9 mouse cellular contexts compared by ENCODE assay signal in genomic region chr2:181384919-181385391, GRCm38 (mm10). TPM values are rescaled to one million over a fixed set of nuclear protein-coding genes. Genes with fewer than 3 reads are reported as not detected.
DNase-seq lines count a peak whose midpoint lies in the region; ATAC-seq and TF ChIP-seq lines count a peak whose summit lies in the region.
"Had no signal": no experiment of that assay in that cellular context is flagged by ENCODE, and none has a peak within 500 bp of the region (broad histone marks: within the 10 kb centered on the region; RNA-seq: fewer than 3 reads in every experiment).

No protein-coding gene starts in this region.

- no peak overlapping the region for H3K4me2 ChIP-seq in forebrain, embryonic 16.5 days (ENCODE audit: low read length)
- no peak overlapping the region for H3K4me2 ChIP-seq in forebrain, embryonic 11.5 days (ENCODE audit: low read depth, low read length, severe bottlenecking)
- no peak overlapping the region for H3K4me2 ChIP-seq in midbrain, postnatal 0 days (ENCODE audit: low read depth, low read length, poor library complexity, severe bottlenecking)

- no peak overlapping the region for H3K4me3 ChIP-seq in forebrain, embryonic 16.5 days (replicated peaks; ENCODE audit: low read length)
- H3K4me3 ChIP-seq in forebrain, embryonic 11.5 days (ENCODE audit: low read depth, low read length) = no peak overlapping the region
- H3K4me3 ChIP-seq in midbrain, postnatal 0 days (ENCODE audit: low read depth, low read length) = no peak overlapping the region

- no peaks in the 10 kb centered on the region for H3K9me3 ChIP-seq in forebrain, embryonic 16.5 days (ENCODE audit: control insufficient read depth, low read length)
- H3K9me3 ChIP-seq in forebrain, embryonic 11.5 days (ENCODE audit: control insufficient read depth, low read length) = no peaks in the 10 kb centered on the region
- no peaks in the 10 kb centered on the region for H3K9me3 ChIP-seq in midbrain, postnatal 0 days (ENCODE audit: low read length)

- peak; percentile 52; the same call in 1 of the 2 replicates for ATAC-seq in forebrain, embryonic 16.5 days
- no peak; the same call in 1 of the 2 replicates for ATAC-seq in forebrain, embryonic 11.5 days (replicated peaks; ENCODE audit: low FRiP score)
- peak; percentile 56 for ATAC-seq in midbrain, postnatal 0 days (ENCODE audit: low FRiP score)

- no peak overlapping the region for H3K9ac ChIP-seq in forebrain, embryonic 16.5 days (replicated peaks; ENCODE audit: low read depth, low read length)
- H3K9ac ChIP-seq in forebrain, embryonic 11.5 days (ENCODE audit: low read length) = no peak overlapping the region
- no peak overlapping the region for H3K9ac ChIP-seq in midbrain, postnatal 0 days (replicated peaks; ENCODE audit: low read length, poor library complexity, severe bottlenecking)

- no peaks in the 10 kb centered on the region for H3K4me1 ChIP-seq in forebrain, embryonic 16.5 days (replicated peaks; ENCODE audit: control insufficient read depth, insufficient read depth, low read length)
- no peaks in the 10 kb centered on the region for H3K4me1 ChIP-seq in forebrain, embryonic 11.5 days (replicated peaks; ENCODE audit: control insufficient read depth, insufficient read depth, low read length)
- H3K4me1 ChIP-seq in midbrain, postnatal 0 days (ENCODE audit: insufficient read depth, low read length) = no peaks in the 10 kb centered on the region

- TF ChIP-seq CTCF in midbrain, postnatal 0 days (IDR thresholded peaks at IDR 0.05) = no peak

- H3K27ac ChIP-seq in forebrain, embryonic 16.5 days (ENCODE audit: low read length) = no peak overlapping the region
- H3K27ac ChIP-seq in forebrain, embryonic 11.5 days (ENCODE audit: low read depth, low read length) = no peak overlapping the region
- H3K27ac ChIP-seq in midbrain, postnatal 0 days (ENCODE audit: low read depth, low read length) = no peak overlapping the region

- H3K27me3 ChIP-seq in forebrain, embryonic 16.5 days (replicated peaks; ENCODE audit: control insufficient read depth, insufficient read depth, low read length) = no peaks in the 10 kb centered on the region
- H3K27me3 ChIP-seq in forebrain, embryonic 11.5 days (ENCODE audit: control insufficient read depth, insufficient read depth, low read length) = no peaks in the 10 kb centered on the region
- no peaks in the 10 kb centered on the region for H3K27me3 ChIP-seq in midbrain, postnatal 0 days (ENCODE audit: insufficient read depth, low read length)
- H3K27me3 ChIP-seq: CH12.LX had no signal

- DNase-seq in forebrain, embryonic 11.5 days (ENCODE audit: low spot score) = no peak
- peak; percentile 39 for DNase-seq in urinary bladder, postnatal 14 days (ENCODE audit: low spot score)
- DNase-seq in urinary bladder, adult 18-20 months (ENCODE audit: low spot score in 2 of 2) = no peak
- peak; percentile 82 for DNase-seq in heart, postnatal 4 days
- peak; percentile 84 for DNase-seq in midbrain, postnatal 0 days (ENCODE audit: low spot score)
- no peak for DNase-seq in thymus, adult 18-20 months
- DNase-seq in embryo, embryonic 10 days (ENCODE audit: low spot score) = no peak

- WGBS in forebrain, embryonic 16.5 days = 67% methylated on average over 4 of the region's 4 CpGs
- WGBS in forebrain, embryonic 11.5 days = 87% methylated on average over 4 of the region's 4 CpGs
- WGBS in midbrain, postnatal 0 days = 78% methylated on average over 4 of the region's 4 CpGs

- peaks cover 16% of the 10 kb centered on the region for H3K36me3 ChIP-seq in forebrain, embryonic 16.5 days (ENCODE audit: control insufficient read depth, insufficient read depth)
- peaks cover 4% of the 10 kb centered on the region for H3K36me3 ChIP-seq in forebrain, embryonic 11.5 days (ENCODE audit: control insufficient read depth, insufficient read depth, low read length)
- peaks cover 40% of the 10 kb centered on the region for H3K36me3 ChIP-seq in midbrain, postnatal 0 days (ENCODE audit: insufficient read depth, low read length)

RNA-seq across cellular contexts. Expression of gene Lime1, which starts 5.1 kb away (rescaled TPM):
- 52.1 and 61.1 TPM in 2 replicates for polyA plus RNA-seq in forebrain, embryonic 16.5 days (2015; fragmentation: Nextera tagmentation; extraction: Ambion mirVana)
- polyA plus RNA-seq in forebrain, embryonic 11.5 days (2014; fragmentation: Nextera tagmentation; extraction: Ambion mirVana) = 26.2 and 32.7 TPM in 2 replicates
- 1 to 10 TPM; 8.8 to 8.9 TPM for total RNA-seq in heart, postnatal 4 days (2021)
- total RNA-seq in midbrain, postnatal 0 days (2014; rRNA removed) = 36.4 and 44.8 TPM in 2 replicates
- 30.3 and 32.4 TPM in 2 replicates for polyA plus RNA-seq in midbrain, postnatal 0 days (2015; fragmentation: Nextera tagmentation; extraction: Ambion mirVana)

RNA-seq across cellular contexts. Expression of gene Arfrp1, which starts 19.8 kb away (rescaled TPM):
- polyA plus RNA-seq in forebrain, embryonic 16.5 days (2015; fragmentation: Nextera tagmentation; extraction: Ambion mirVana) = 93.7 and 107 TPM in 2 replicates
- 64.5 and 77.0 TPM in 2 replicates for polyA plus RNA-seq in forebrain, embryonic 11.5 days (2014; fragmentation: Nextera tagmentation; extraction: Ambion mirVana)
- total RNA-seq in heart, postnatal 4 days (2021) = 10 to 100 TPM; 39.6 to 41.0 TPM
- 25.4 and 27.2 TPM in 2 replicates for total RNA-seq in midbrain, postnatal 0 days (2014; rRNA removed)
- 72.1 and 77.1 TPM in 2 replicates for polyA plus RNA-seq in midbrain, postnatal 0 days (2015; fragmentation: Nextera tagmentation; extraction: Ambion mirVana)

RNA-seq across cellular contexts. Expression of gene Zgpat, which starts 20.2 kb away (rescaled TPM):
- 81.6 and 91.5 TPM in 2 replicates for polyA plus RNA-seq in forebrain, embryonic 16.5 days (2015; fragmentation: Nextera tagmentation; extraction: Ambion mirVana)
- 52.3 and 54.7 TPM in 2 replicates for polyA plus RNA-seq in forebrain, embryonic 11.5 days (2014; fragmentation: Nextera tagmentation; extraction: Ambion mirVana)
- total RNA-seq in heart, postnatal 4 days (2021) = 10 to 100 TPM; 20.7 to 22.8 TPM
- total RNA-seq in midbrain, postnatal 0 days (2014; rRNA removed) = 79.2 and 102 TPM in 2 replicates
- 44.3 and 48.8 TPM in 2 replicates for polyA plus RNA-seq in midbrain, postnatal 0 days (2015; fragmentation: Nextera tagmentation; extraction: Ambion mirVana)

Comparison
In these comparisons a context has a peak if more than half of its experiments do, and no peak if none do; other contexts are left out.
1. DNase-seq: peak in urinary bladder, postnatal 14 days (single experiment), heart, postnatal 4 days (single experiment) and midbrain, postnatal 0 days (single experiment); none in forebrain, embryonic 11.5 days (single experiment), urinary bladder, adult 18-20 months (0 of 2), thymus, adult 18-20 months (0 of 2) and embryo, embryonic 10 days (single experiment).